Mouse (Mus musculus) embryonic fibroblast, embryonic 13.5 days (primary cell): ENCODE measurements around the gene Gm5416. TPM values are rescaled to one million over a fixed set of nuclear protein-coding genes. Genes with fewer than 3 reads are reported as not detected.
"Not testable (repeated sequence)": the region's sequence is repeated elsewhere in the genome, so short reads cannot be mapped to it uniquely, and the experiment has no call there.

Experiments used
- H3K27ac ChIP-seq: 2 replicates; pipeline ENCODE4 v1.5.1; 2012; ENCODE audit warnings: low read length, control low read depth, inconsistent platforms; ENCODE audit not compliant: insufficient read depth
- H3K4me1 ChIP-seq: 2 replicates; pipeline ENCODE4 v1.6.1; 2011; ENCODE audit warnings: low read length; ENCODE audit not compliant: control insufficient read depth, insufficient read depth
- H3K4me3 ChIP-seq: 2 replicates; pipeline ENCODE4 v1.5.1; 2011; ENCODE audit warnings: mild to moderate bottlenecking, control low read depth, low read length; ENCODE audit not compliant: insufficient read depth
- CTCF ChIP-seq: IDR thresholded peaks from 2 replicates; pipeline ENCODE4 v1.5.1; 2011; ENCODE audit warnings: mild to moderate bottlenecking, control low read depth, low read length, moderate library complexity, borderline replicate concordance; ENCODE audit not compliant: insufficient read depth
- POLR2A ChIP-seq: IDR thresholded peaks from 2 replicates; pipeline ENCODE4 v1.6.1; 2011; ENCODE audit warnings: low read depth, mild to moderate bottlenecking, control low read depth, low read length, moderate library complexity
- polyA plus RNA-seq: library from polyadenylated mRNA; stranded (reverse); fragments of >200 nt; gene quantifications from 2 replicates; pipeline ENCODE4 v1.2.4, GENCODE M21; 2011; ENCODE audit warnings: low read depth; ENCODE audit not compliant: missing spikeins, insufficient read length

Gm5416 gene
- polyA plus RNA-seq: not detected in 2 replicates

- TF ChIP-seq CTCF (no peak), POLR2A (no peak)
- Histone ChIP-seq H3K27ac (no peak within 1 kb of the TSS), H3K4me1 (no peaks in the 10 kb centered on the region), H3K4me3 (no peak within 1 kb of the TSS)
Observed at GRCm38 (mm10) chr16:36209967-36210453, at the start of gene Gm5416. Gene Gm5416, plus strand, starts transcription at chr16:36210403.

DNA sequence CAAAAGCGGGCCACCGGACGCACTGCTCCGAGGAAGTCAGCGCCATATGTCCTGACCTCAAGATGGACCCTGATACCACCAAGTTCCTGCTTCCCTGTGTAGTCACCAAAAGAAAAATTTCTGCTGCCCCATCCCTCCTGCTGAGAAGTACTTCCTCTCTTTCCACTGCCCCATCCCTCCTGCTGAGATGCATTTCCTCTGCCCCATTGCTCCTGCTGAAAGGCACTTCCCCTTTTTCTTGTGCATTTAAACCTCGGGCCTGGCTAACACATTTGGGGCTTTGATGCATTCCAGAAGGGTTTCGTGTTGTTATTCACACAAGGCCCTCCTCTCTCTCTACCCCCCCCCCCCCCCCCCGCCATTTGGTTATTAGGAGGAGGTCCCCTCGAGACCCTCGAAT, 42.4 kb upstream of the Gm5416 start:
- H3K4me3 ChIP-seq, H3K4me1 ChIP-seq, H3K27ac ChIP-seq: not testable (repeated sequence)

- TF ChIP-seq POLR2A (no peak), CTCF (no peak)
- no peak overlapping the region for H3K27ac ChIP-seq
- no peak overlapping the region for H3K4me3 ChIP-seq
Observed at GRCm38 (mm10) chr16:36176108-36176507, 34.1 kb upstream of the Gm5416 start.

GRCm38 (mm10) chr16:36179910-36180309, 30.3 kb upstream of the Gm5416 start:
- no peak overlapping the region for H3K4me3 ChIP-seq
- H3K27ac ChIP-seq: no peak overlapping the region
- TF ChIP-seq CTCF (no peak), POLR2A (no peak)
- no peaks in the 10 kb centered on the region for H3K4me1 ChIP-seq

More at GRCm38 (mm10) chr16:36176108-36176507, 34.1 kb upstream of the Gm5416 start:
- H3K4me1 ChIP-seq: no peaks in the 10 kb centered on the region

DNA sequence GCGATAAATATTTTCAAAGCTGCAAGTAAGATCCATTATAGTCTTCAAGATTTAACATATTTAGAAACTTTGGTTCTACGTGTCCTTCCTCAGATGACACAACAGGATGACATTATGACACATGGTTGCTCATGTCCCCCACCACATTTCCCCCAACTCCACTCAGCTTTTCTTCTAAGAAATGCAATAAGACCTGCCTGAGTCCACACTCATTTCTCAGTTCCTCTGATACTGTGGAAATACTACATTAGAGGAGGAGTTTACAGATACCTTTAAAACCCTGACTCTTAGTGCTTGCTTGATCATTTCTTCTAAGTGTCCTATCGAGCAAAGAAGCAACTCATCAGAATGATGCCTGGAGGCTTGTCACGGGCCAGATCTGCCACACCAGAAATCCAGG, 26.3 kb upstream of the Gm5416 start, which contains the start of gene Gm5483:
TSS of gene Gm5483 (plus strand) at position 301 of the 400 bp plus-strand sequence.
- H3K4me3 ChIP-seq, H3K4me1 ChIP-seq, H3K27ac ChIP-seq: not testable (repeated sequence)

- TF ChIP-seq CTCF (no peak), POLR2A (no peak)
Observed at GRCm38 (mm10) chr16:36199226-36199625, 11.0 kb upstream of the Gm5416 start.

DNA sequence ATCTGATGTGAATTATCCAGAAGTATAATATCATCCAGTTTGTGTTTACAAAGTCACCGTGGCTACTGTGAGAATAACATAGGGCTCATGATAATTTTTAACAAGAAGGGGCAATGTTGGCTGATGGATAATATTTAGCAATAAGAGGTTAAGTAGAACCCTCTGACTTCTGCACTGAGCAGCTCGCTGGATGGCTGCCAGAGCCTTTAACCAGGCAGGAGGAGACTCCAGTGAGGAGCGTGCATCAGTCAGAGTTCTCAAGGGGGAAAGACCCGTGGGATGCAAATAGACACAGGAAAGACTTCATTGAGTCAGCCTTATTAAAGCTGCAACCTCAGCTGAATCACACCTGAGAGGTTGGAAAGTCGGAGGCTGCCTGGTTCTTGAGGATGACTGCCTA, 6.4 kb upstream of the Gm5416 start:
- no peak for TF ChIP-seq CTCF
- TF ChIP-seq POLR2A: no peak
- H3K27ac ChIP-seq: no peak overlapping the region
- no peaks in the 10 kb centered on the region for H3K4me1 ChIP-seq
- no peak overlapping the region for H3K4me3 ChIP-seq

More at GRCm38 (mm10) chr16:36199226-36199625, 11.0 kb upstream of the Gm5416 start:
- no peak overlapping the region for H3K4me3 ChIP-seq
- H3K27ac ChIP-seq: no peak overlapping the region
- H3K4me1 ChIP-seq: no peaks in the 10 kb centered on the region

GRCm38 (mm10) chr16:36205684-36206083, 4.5 kb upstream of the Gm5416 start:
- not testable (repeated sequence) for H3K4me1 ChIP-seq, H3K27ac ChIP-seq, H3K4me3 ChIP-seq

- not testable (repeated sequence) for H3K4me3 ChIP-seq, H3K27ac ChIP-seq, H3K4me1 ChIP-seq
Observed at GRCm38 (mm10) chr16:36221168-36221567, 11.0 kb downstream of the Gm5416 start, which contains the start of gene 2010005H15Rik. Gene 2010005H15Rik, plus strand, starts transcription at chr16:36221468.

DNA sequence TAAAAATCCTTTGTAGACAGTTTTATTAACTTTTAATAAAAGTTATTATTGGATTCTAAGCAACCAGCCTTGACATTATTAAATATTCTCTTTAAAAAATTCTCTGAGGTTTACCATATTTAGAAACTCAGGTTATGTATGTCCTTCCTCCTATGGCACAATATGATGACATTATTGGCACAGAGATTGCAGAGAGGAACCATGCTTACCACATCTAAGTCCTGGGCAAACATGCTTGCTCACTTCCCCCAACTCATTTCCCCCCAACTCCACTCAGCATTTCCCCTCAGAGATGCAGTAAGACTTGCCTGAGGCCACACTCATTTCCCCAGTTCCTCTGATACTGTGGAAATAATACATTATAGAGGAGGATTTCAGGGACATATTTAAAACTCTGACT, 50.4 kb downstream of the Gm5416 start:
- not testable (repeated sequence) for H3K4me3 ChIP-seq

More for the DNA sequence above, 50.4 kb downstream of the Gm5416 start:
- H3K4me1 ChIP-seq, H3K27ac ChIP-seq: not testable (repeated sequence)

Other genes with a start within 250 kb of the Gm5416 start
- 83.9 and 86.7 TPM in 2 replicates for gene Kpna1, start 231.7 kb upstream of the Gm5416 start, polyA plus RNA-seq
- 3.2 and 4.8 TPM in 2 replicates for gene Wdr5b, start 169.2 kb upstream of the Gm5416 start, polyA plus RNA-seq
- gene Fam162a, start 138.8 kb upstream of the Gm5416 start, polyA plus RNA-seq: 220 and 237 TPM in 2 replicates
- 85.6 and 95.9 TPM in 2 replicates for gene Ccdc58, start 138.7 kb upstream of the Gm5416 start, polyA plus RNA-seq
- not detected in 2 replicates for gene Csta1, start 79.2 kb upstream of the Gm5416 start, polyA plus RNA-seq
- not detected in 2 replicates for gene Stfa2l1, start 53.6 kb upstream of the Gm5416 start, polyA plus RNA-seq
- not detected in 2 replicates for gene Gm5483, start 26.2 kb upstream of the Gm5416 start, polyA plus RNA-seq
- gene 2010005H15Rik, start 11.1 kb downstream of the Gm5416 start, polyA plus RNA-seq: not detected in 2 replicates
- gene Stfa1, start 66.5 kb downstream of the Gm5416 start, polyA plus RNA-seq: not detected in 2 replicates
- gene BC117090, start 123.9 kb downstream of the Gm5416 start, polyA plus RNA-seq: not detected in 2 replicates
- gene BC100530, start 157.3 kb downstream of the Gm5416 start, polyA plus RNA-seq: not detected in 2 replicates
- gene Stfa2, start 198.1 kb downstream of the Gm5416 start, polyA plus RNA-seq: not detected in 2 replicates
- gene Stfa3, start 245.0 kb downstream of the Gm5416 start, polyA plus RNA-seq: not detected in 2 replicates